Mouse (Mus musculus): ENCODE results near the gene Atp8b4. TPM values are rescaled to one million over a fixed set of nuclear protein-coding genes. Genes with fewer than 3 reads are reported as not detected.
"Not testable (repeated sequence)": the region's sequence is repeated elsewhere in the genome, so short reads cannot be mapped to it uniquely, and the experiment has no call there.

The Atp8b4 gene
- 0.07 and 0.12 TPM in 2 replicates for polyA plus RNA-seq (2016; fragmentation: Nextera tagmentation; extraction: Ambion mirVana)

DNA sequence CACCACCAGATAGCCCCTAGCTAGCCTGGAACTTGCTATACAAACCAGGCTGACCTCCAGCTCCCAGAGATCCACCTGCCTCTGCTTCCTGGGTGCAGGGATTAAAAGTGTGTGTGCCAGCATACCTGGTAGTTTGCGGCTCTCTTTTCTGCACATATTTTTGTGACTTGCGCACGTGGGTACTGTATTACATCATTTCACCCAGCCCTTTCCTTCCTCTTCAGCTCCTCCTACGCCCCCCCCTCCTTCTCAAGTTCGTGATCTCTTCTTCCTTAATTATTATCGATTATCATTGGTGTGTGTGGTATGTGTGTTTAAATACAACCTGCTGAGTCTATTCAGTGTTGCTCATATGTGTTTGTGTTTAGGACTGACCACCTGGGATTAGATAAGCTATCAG is at the start of gene Atp8b4:
Gene Atp8b4 (minus strand): TSS at position 154 of the 400 bp plus-strand sequence.
- Histone ChIP-seq H3K9me3 (replicated peaks) (no peaks in the 10 kb centered on the region), H3K27ac (replicated peaks) (no peak within 1 kb of the TSS), H3K27me3 (ENCODE audit: low read depth, poor library complexity, severe bottlenecking) (no peaks in the 10 kb centered on the region), H3K4me1 (no peaks in the 10 kb centered on the region), H3K36me3 (no peaks in the 10 kb centered on the region), H3K4me3 (no peak within 1 kb of the TSS)
- no peak for DNase-seq (ENCODE audit: low spot score)
- WGBS, result 95% methylated on average over 6 of the region's 6 CpGs

DNA sequence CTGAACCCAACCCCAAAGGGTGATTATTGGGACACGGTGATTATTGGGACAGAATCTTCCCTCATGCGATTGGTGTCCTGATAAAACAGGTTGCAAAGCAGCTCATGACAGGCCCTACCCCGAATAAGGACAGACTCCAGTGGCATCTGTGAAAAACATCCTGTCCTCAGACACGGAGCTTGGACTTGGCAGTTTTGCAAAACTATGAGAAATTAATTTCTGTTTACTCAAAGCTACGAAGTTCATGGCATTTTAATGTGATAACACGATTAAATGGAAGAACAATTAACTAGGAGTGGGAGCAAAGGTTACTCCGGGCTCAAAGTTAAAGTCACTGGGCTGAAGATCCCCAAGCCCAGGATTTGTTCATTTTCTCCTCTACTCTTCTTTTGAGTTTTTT is 49.2 kb upstream of the Atp8b4 start:
- WGBS, result 86% methylated on average over 7 of the region's 7 CpGs
- no peaks in the 10 kb centered on the region for H3K9me3 ChIP-seq (replicated peaks)
- no peak overlapping the region for H3K27ac ChIP-seq (replicated peaks)
- DNase-seq (ENCODE audit: low spot score), result no peak
- H3K27me3 ChIP-seq (ENCODE audit: low read depth, poor library complexity, severe bottlenecking), result peaks cover 49% of the 10 kb centered on the region
- no peaks in the 10 kb centered on the region for H3K36me3 ChIP-seq
- no peak overlapping the region for H3K4me3 ChIP-seq
- peaks cover 16% of the 10 kb centered on the region for H3K4me1 ChIP-seq

DNA sequence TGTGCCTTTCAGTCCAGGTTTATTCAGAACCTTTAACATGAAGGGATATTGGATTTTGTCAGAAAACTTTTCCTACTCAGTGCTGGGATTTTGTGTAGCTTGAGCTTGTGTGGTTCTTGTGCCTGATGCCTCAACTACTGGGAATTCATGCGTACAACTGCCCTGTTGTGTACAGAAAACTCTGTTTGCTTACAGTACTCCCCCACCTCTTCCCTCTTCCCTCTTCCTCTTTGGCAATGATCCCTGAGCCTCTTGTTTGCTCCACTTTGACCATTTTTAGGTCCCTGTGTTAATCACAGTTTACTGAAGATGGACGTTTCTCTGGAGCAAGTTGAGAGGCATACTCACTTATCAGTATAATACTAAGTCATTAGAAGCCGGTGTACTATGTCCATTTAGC is 45.9 kb upstream of the Atp8b4 start:
- no peaks in the 10 kb centered on the region for H3K4me1 ChIP-seq
- H3K4me3 ChIP-seq, result no peak overlapping the region
- H3K9me3 ChIP-seq (replicated peaks), result no peaks in the 10 kb centered on the region
- DNase-seq (ENCODE audit: low spot score), result no peak
- no peak overlapping the region for H3K27ac ChIP-seq (replicated peaks)
- H3K36me3 ChIP-seq, result no peaks in the 10 kb centered on the region
- H3K27me3 ChIP-seq (ENCODE audit: low read depth, poor library complexity, severe bottlenecking), result peaks cover 16% of the 10 kb centered on the region
- 88% methylated on average over 3 of the region's 3 CpGs for WGBS

DNA sequence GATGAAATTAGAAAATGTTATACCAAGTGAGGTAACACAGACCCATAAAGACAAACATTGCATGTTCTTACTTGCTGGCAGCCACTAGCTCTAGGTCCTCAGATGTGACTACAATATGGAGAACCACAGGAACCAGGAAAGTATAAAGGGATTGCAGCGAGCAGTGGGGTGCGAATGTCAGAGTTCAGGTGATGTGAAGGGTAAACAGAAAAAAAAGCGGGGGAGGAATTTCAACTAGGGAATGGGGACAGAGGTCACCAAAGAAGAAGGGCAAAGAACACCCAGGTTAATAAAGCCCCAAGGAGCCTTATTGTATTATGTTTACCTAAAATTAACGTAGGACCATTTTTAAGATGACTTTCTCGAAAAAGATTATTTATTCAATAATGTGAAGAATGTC is 44.8 kb upstream of the Atp8b4 start:
- Histone ChIP-seq H3K36me3 (no peaks in the 10 kb centered on the region), H3K9me3 (replicated peaks) (no peaks in the 10 kb centered on the region), H3K27me3 (ENCODE audit: low read depth, poor library complexity, severe bottlenecking) (peaks cover 7% of the 10 kb centered on the region; the same call in 1 of the 2 replicates), H3K4me1 (no peaks in the 10 kb centered on the region), H3K4me3 (no peak overlapping the region), H3K27ac (replicated peaks) (no peak overlapping the region)
- WGBS, result 71% methylated on average over 5 of the region's 5 CpGs
- DNase-seq (ENCODE audit: low spot score), result no peak

DNA sequence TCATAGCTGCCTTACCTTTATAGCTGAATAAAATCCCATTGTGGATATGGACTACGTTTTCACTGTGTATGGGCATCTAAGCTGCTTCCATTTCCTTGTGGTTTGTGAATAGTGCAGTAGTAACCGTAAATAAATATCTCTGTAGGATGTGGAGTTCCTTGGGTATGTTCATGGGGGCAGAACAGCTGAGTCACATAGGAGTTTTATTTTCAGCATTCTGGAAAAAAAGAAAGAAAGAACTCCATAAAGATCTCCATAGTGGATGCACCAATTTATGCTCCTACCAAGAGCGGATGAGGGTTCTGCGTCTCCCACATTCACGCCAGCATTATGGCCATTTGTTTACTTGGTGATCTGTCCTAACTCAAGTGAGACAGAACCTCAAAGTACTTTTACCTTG is 41.7 kb upstream of the Atp8b4 start:
- Histone ChIP-seq H3K4me3 (no peak overlapping the region), H3K9me3 (replicated peaks) (no peaks in the 10 kb centered on the region), H3K27me3 (ENCODE audit: low read depth, poor library complexity, severe bottlenecking) (no peaks in the 10 kb centered on the region), H3K27ac (replicated peaks) (no peak overlapping the region), H3K36me3 (no peaks in the 10 kb centered on the region), H3K4me1 (no peaks in the 10 kb centered on the region)
- DNase-seq (ENCODE audit: low spot score), result no peak
- 92% methylated on average over 5 of the region's 5 CpGs for WGBS

DNA sequence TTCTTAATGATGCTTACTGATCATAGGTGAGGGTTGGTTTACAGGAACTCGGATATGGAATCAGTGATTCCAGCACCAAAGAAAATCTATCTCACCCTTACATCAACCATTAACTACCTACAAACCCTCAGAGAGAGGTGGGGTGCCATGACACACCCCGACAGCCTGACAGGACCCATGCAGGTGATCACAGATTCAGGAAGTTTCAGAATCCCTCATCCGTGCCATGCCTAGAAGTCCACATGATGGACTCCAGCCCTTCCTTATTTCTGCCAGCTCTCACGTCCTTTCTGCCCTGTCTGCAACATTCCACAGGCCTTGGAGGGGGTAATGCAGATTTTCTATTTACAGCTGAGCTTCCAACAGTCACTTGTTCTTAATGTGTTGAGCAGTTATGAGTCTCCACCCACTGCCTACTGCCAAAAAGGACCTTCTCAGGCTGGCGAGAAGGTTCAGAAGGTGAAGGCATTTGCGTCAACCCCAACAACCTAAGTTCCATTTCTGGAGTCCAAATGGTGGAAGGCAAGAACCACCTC is 40.0 kb upstream of the Atp8b4 start:
- no peak overlapping the region for H3K27ac ChIP-seq (replicated peaks)
- WGBS, result 83% methylated on average over 6 of the region's 6 CpGs
- H3K9me3 ChIP-seq (replicated peaks), result no peaks in the 10 kb centered on the region
- no peaks in the 10 kb centered on the region for H3K36me3 ChIP-seq
- H3K4me1 ChIP-seq, result no peaks in the 10 kb centered on the region
- no peak for DNase-seq (ENCODE audit: low spot score)
- H3K27me3 ChIP-seq (ENCODE audit: low read depth, poor library complexity, severe bottlenecking), result no peaks in the 10 kb centered on the region
- H3K4me3 ChIP-seq, result no peak overlapping the region

DNA sequence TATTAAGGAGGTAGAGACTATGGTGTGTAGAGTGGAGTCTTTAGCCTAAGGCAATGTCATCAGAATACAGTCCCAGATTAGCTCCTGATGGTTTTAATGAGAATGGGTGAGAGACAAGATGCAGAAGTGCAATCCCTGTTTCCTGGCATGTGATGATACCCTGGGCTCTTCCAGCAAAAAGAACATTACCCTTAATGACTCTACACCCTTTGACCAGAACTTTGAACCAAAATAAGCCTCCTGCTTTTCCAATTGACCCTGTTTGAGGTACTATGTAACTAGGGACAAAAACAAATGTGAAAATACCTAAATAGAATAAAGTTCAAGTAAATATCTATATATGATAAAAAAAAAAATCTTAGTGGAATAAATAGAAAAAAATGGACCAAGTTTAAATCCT is 37.2 kb upstream of the Atp8b4 start:
- H3K9me3 ChIP-seq (replicated peaks), result no peaks in the 10 kb centered on the region
- no peaks in the 10 kb centered on the region for H3K36me3 ChIP-seq
- H3K4me1 ChIP-seq, result no peaks in the 10 kb centered on the region
- no peak for DNase-seq (ENCODE audit: low spot score)
- H3K27me3 ChIP-seq (ENCODE audit: low read depth, poor library complexity, severe bottlenecking), result no peaks in the 10 kb centered on the region
- H3K27ac ChIP-seq (replicated peaks), result no peak overlapping the region
- no peak overlapping the region for H3K4me3 ChIP-seq

DNA sequence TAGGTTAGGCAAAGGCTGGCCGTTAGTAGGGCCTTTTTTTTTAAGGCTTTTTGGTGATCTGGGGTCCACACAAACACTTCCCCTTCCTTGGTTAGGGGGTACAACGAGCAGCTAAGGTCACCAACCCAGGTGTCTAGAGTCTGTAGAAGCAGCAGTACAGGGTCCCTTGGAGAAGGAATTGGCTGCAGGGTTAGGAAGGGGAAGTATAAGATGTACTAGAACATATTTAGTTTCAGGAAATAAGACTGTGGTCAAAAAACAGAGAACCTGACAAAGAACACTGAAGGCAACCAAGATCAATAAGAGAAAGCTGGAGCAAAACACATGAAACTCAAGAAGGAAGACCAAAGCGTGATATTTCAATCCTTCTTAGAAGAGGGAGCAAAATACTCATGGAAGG is 30.1 kb upstream of the Atp8b4 start:
- Histone ChIP-seq H3K36me3 (no peaks in the 10 kb centered on the region), H3K4me3 (no peak overlapping the region), H3K4me1 (no peaks in the 10 kb centered on the region), H3K27me3 (ENCODE audit: low read depth, poor library complexity, severe bottlenecking) (no peaks in the 10 kb centered on the region), H3K9me3 (replicated peaks) (no peaks in the 10 kb centered on the region), H3K27ac (replicated peaks) (no peak overlapping the region)
- 81% methylated on average over 3 of the region's 3 CpGs for WGBS
- DNase-seq (ENCODE audit: low spot score), result no peak

DNA sequence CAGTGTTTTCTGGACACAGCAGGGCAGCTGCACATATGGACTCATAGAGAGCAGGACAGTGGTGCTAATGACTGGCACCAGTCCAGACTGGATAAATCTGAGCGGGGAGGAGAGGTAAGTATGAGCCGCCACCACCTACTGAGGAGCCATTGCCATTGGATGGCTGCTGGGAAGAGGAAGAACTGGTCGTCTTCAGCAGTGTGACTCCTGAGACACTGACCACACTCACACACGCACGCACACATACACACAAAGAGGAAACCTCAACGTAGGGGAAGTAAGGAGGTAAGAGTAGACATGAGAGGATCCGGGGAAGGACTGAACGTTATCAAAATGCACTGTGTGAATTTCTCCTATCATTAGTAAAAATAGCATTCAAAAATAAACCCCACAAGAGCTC is 27.0 kb upstream of the Atp8b4 start:
- Histone ChIP-seq H3K4me3 (no peak overlapping the region), H3K4me1 (no peaks in the 10 kb centered on the region), H3K9me3 (replicated peaks) (no peaks in the 10 kb centered on the region), H3K27ac (replicated peaks) (no peak overlapping the region), H3K27me3 (ENCODE audit: low read depth, poor library complexity, severe bottlenecking) (no peaks in the 10 kb centered on the region), H3K36me3 (no peaks in the 10 kb centered on the region)
- WGBS, result 89% methylated on average over 8 of the region's 8 CpGs
- no peak for DNase-seq (ENCODE audit: low spot score)

DNA sequence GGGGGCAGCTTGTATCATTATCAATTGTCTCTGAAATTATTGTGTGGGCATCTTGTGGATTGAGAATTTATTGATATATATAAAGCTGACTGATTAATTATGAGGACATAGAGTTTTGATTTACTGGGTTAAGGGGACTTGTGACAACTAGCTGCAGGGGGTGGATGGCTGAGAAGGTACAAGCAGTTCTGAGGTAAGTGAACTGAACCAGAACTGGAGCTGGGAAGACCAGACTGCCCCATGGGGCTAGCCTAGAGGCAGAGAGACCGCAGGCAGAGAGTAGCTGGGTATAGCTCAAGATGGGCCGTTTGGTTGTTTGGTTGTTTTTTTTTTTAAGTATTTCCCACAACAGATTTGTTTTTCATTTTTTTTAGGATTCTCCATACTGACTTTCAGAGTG is 23.8 kb upstream of the Atp8b4 start:
- no peak for DNase-seq (ENCODE audit: low spot score)
- 94% methylated on average over 2 of the region's 2 CpGs for WGBS

DNA sequence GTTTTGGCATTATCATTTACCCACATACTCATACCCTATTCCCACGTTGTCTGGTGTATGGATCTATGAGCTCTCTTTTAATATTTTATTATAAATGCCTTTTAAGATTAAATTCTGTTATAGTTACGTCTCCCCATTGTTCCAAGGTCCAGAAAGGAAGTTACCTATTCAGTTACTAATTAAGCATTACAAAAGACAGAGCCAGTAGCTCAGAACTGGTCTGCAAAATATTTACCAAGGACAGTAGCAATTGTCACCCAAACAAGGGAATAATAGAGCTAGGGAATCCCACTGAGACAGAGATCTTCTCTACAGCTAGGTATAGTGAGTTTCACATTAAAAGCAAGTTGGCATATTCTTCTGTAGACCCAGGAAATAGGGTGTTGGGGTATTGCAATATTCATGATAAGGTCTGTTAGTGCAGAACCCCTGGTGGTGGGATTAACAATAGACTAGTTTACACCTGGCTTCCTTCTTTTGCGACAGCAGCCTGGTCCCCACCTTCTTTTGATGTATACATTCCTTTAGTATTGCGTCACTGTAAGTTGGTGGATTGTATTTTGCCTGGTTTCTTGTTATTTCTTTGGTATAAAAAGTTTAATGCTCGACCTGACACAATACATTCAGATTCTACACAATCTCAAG is 22.7 kb upstream of the Atp8b4 start:
- not testable (repeated sequence) for H3K27me3 ChIP-seq (ENCODE audit: low read depth, poor library complexity, severe bottlenecking); H3K36me3 ChIP-seq; DNase-seq (ENCODE audit: low spot score); H3K9me3 ChIP-seq (replicated peaks); H3K27ac ChIP-seq (replicated peaks); H3K4me3 ChIP-seq; H3K4me1 ChIP-seq
- WGBS, result 62% methylated on average over 5 of the region's 5 CpGs

More for the DNA sequence above, 23.8 kb upstream of the Atp8b4 start:
- H3K27ac ChIP-seq (replicated peaks), result no peak overlapping the region
- no peaks in the 10 kb centered on the region for H3K4me1 ChIP-seq
- no peaks in the 10 kb centered on the region for H3K36me3 ChIP-seq
- H3K9me3 ChIP-seq (replicated peaks), result no peaks in the 10 kb centered on the region
- no peak overlapping the region for H3K4me3 ChIP-seq
- no peaks in the 10 kb centered on the region for H3K27me3 ChIP-seq (ENCODE audit: low read depth, poor library complexity, severe bottlenecking)

DNA sequence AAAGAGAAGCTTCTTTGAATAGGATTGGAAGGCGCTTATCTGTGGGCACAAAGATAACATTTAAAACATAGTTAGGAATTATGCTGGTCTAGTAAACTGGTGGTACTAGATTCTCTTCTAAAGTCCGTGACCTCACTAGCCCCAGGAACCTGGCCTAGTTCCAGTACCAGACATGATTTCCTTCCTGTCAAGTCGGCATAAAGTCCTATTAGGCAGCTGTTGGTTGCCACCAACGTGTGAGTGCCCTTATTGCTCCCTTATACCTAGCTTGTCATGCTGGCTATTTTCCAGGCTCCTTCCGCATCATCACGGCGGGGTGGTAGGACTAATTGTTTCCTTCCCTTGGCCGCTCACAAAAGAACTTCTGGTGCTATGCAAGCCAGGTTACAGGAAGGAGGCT is 21.6 kb upstream of the Atp8b4 start:
- H3K4me1 ChIP-seq, result no peaks in the 10 kb centered on the region
- H3K27me3 ChIP-seq (ENCODE audit: low read depth, poor library complexity, severe bottlenecking), result no peaks in the 10 kb centered on the region
- DNase-seq (ENCODE audit: low spot score), result no peak
- WGBS, result 85% methylated on average over 8 of the region's 8 CpGs
- H3K36me3 ChIP-seq, result no peaks in the 10 kb centered on the region
- no peak overlapping the region for H3K4me3 ChIP-seq
- no peak overlapping the region for H3K27ac ChIP-seq (replicated peaks)
- no peaks in the 10 kb centered on the region for H3K9me3 ChIP-seq (replicated peaks)

DNA sequence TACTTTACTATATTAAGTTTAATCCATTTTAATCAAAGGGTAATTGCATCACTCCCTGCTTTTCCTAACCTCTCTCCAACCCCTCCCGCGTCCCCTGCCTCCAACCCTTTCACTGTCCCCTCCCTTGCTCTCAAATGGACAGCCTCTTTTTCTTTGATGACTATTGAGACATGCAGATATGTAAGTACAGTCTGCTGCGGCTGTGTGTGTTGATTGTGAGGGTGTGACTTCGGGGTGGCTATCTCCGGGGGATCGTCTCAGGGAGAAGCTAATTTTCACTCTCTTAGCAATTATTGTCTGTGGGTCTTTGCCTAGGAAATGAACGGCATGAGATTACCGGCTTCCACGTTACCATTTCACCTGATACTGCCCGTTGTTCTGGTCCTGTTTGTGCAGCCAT is 21.0 kb upstream of the Atp8b4 start:
- H3K27me3 ChIP-seq (ENCODE audit: low read depth, poor library complexity, severe bottlenecking), result no peaks in the 10 kb centered on the region
- H3K27ac ChIP-seq (replicated peaks), result no peak overlapping the region
- H3K9me3 ChIP-seq (replicated peaks), result no peaks in the 10 kb centered on the region
- H3K36me3 ChIP-seq, result no peaks in the 10 kb centered on the region
- no peak for DNase-seq (ENCODE audit: low spot score)
- H3K4me1 ChIP-seq, result no peaks in the 10 kb centered on the region
- no peak overlapping the region for H3K4me3 ChIP-seq
- 90% methylated on average over 10 of the region's 10 CpGs for WGBS

DNA sequence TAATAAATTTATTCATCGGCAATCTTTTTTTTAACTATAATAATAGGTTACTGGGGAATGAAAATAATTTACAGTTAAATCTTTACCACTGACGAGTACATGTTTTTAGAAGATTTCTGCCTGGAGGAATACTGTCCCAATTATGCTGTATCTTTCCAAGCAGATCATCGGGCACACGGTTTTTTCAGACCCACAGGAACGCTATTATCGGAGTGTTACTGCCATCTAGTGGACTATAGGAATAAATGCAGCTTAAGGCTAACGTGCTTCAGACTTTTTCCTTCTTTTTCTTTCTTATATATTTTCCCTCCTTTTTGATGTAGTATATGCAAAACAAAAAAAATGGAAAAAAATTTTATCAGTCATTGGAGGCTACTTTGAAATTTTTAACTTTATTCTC is 20.4 kb upstream of the Atp8b4 start:
- H3K4me1 ChIP-seq, result no peaks in the 10 kb centered on the region
- WGBS, result 17% methylated on average over 7 of the region's 7 CpGs

More for the DNA sequence above, 20.4 kb upstream of the Atp8b4 start:
- no peak for DNase-seq (ENCODE audit: low spot score)
- no peaks in the 10 kb centered on the region for H3K36me3 ChIP-seq
- no peak overlapping the region for H3K27ac ChIP-seq (replicated peaks)
- H3K27me3 ChIP-seq (ENCODE audit: low read depth, poor library complexity, severe bottlenecking), result no peaks in the 10 kb centered on the region
- no peaks in the 10 kb centered on the region for H3K9me3 ChIP-seq (replicated peaks)
- H3K4me3 ChIP-seq, result no peak overlapping the region

Measured in midbrain, embryonic 10.5 days (tissue).